Mouse (Mus musculus) liver, postnatal 0 days (tissue): ENCODE measurements around the gene Tmprss6.

Experiments
- CTCF ChIP-seq: sonication (generic); IDR thresholded peaks from 2 replicates; pipeline ENCODE4 v1.5.1; 2016; ENCODE audit warnings: antibody characterized with exemption, low read depth
- EP300 ChIP-seq: IDR thresholded peaks from 2 replicates; pipeline ENCODE4 v1.6.1; 2016; ENCODE audit warnings: antibody characterized with exemption, low read depth, mild to moderate bottlenecking

GRCm38 (mm10) chr15:78483311-78483710, 14.9 kb upstream of the Tmprss6 start:
- TF ChIP-seq CTCF (no peak), EP300 (no peak)
